Mouse (Mus musculus) olfactory bulb, adult 2 months (tissue): ENCODE results near the gene Abr.

Source experiments
- CTCF ChIP-seq: fragments of 200-500 bp; IDR thresholded peaks from 2 replicates; pipeline ENCODE4 v1.5.1; 2012; ENCODE audit warnings: low read depth, mild to moderate bottlenecking, low read length, moderate library complexity; ENCODE audit not compliant: insufficient read depth
- POLR2A ChIP-seq: fragments of 200-500 bp; IDR thresholded peaks from 2 replicates; pipeline ENCODE4 v1.6.1; 2012; ENCODE audit warnings: mild to moderate bottlenecking, low read depth, low read length, moderate library complexity; ENCODE audit not compliant: insufficient read depth

GRCm38 (mm10) chr11:76439666-76440065 lies 182.4 kb downstream of the Abr start:
- TF ChIP-seq CTCF (no peak), POLR2A (no peak)
